Mouse (Mus musculus): ENCODE results near the gene Ptf1a.

GRCm38 (mm10) chr2:19419686-19420345 lies 25.6 kb upstream of the Ptf1a start:
- TF ChIP-seq POLR2A (IDR thresholded peaks at IDR 0.05; ENCODE audit: insufficient read length, low read depth) (no peak), MYOD1 (IDR thresholded peaks at IDR 0.05; ENCODE audit: control insufficient read depth in 1 of 3, insufficient read length in 2 of 3, low read depth in 2 of 3) (no peak), TCF12 (IDR thresholded peaks at IDR 0.05; ENCODE audit: insufficient read depth, poor library complexity, severe bottlenecking) (no peak), USF1 (IDR thresholded peaks at IDR 0.05; ENCODE audit: low read depth) (no peak), MAX (IDR thresholded peaks at IDR 0.05; ENCODE audit: low read depth) (no peak), REST (IDR thresholded peaks at IDR 0.05; ENCODE audit: insufficient read depth, insufficient read length) (no peak), CEBPB (IDR thresholded peaks at IDR 0.05; ENCODE audit: insufficient read depth, poor library complexity, severe bottlenecking) (no peak), POLR2AphosphoS2 (IDR thresholded peaks at IDR 0.05; ENCODE audit: insufficient read length, low read depth) (no peak), E2F4 (IDR thresholded peaks at IDR 0.05; ENCODE audit: insufficient read depth) (no peak), MYOG (IDR thresholded peaks at IDR 0.05; ENCODE audit: control insufficient read depth in 1 of 3, insufficient read depth in 1 of 3, insufficient read length in 2 of 3, low read depth in 2 of 3) (no peak), TCF3 (IDR thresholded peaks at IDR 0.05; ENCODE audit: insufficient read length, low read depth) (no peak)
